Mouse (Mus musculus): ENCODE measurements around the gene Adamtsl2. TPM values are rescaled to one million over a fixed set of nuclear protein-coding genes. Genes with fewer than 3 reads are reported as not detected.

The Adamtsl2 gene
- polyA plus RNA-seq, 1 experiment = 1.9 TPM

DNA sequence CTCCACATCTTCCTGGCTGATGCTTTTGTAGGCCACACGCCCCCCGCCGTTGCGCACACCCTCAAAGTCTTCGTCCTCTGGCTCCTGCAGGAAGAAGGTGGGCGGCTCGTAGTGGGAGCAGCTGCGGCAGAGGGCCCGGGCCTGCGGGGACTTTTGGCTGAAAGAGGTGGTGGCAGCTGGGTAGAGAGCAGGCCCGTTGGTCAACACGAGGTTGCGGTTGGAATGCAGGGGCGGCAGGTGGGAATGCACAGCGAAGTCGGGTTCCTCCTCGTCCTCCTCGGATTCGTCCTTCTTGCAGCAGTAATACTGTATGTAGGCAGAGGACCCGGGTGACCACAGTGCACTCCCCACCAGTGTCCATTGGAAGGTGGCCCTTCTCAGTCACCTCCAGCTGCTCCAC, 33.4 kb downstream of the Adamtsl2 start:
- WGBS = 73% methylated on average over 20 of the region's 20 CpGs

GRCm38 (mm10) chr2:27114169-27114568, 35.0 kb downstream of the Adamtsl2 start:
- Histone ChIP-seq H3K27me3 (ENCODE audit: control insufficient read depth, insufficient read depth, low read length) (no peaks in the 10 kb centered on the region), H3K4me3 (ENCODE audit: low read depth, low read length) (no peak overlapping the region), H3K4me1 (ENCODE audit: control insufficient read depth, insufficient read depth, insufficient read length, low read length) (no peaks in the 10 kb centered on the region), H3K36me3 (ENCODE audit: control insufficient read depth, insufficient read depth, low read length) (no peaks in the 10 kb centered on the region), H3K27ac (ENCODE audit: insufficient read depth, low read depth, low read length) (no peak overlapping the region)
- 83% methylated on average over 10 of the region's 10 CpGs for WGBS
- TF ChIP-seq CTCF (IDR thresholded peaks at IDR 0.05; ENCODE audit: extremely low read depth, insufficient read length, insufficient replicate concordance, low read depth, low read length) (no peak), POLR2A (IDR thresholded peaks at IDR 0.05; ENCODE audit: low read depth, low read length) (no peak)

More for the DNA sequence above, 33.4 kb downstream of the Adamtsl2 start:
- H3K27me3 ChIP-seq (ENCODE audit: control insufficient read depth, insufficient read depth, low read length) = no peaks in the 10 kb centered on the region
- no peak overlapping the region for H3K27ac ChIP-seq (ENCODE audit: insufficient read depth, low read depth, low read length)
- TF ChIP-seq CTCF (IDR thresholded peaks at IDR 0.05; ENCODE audit: extremely low read depth, insufficient read length, insufficient replicate concordance, low read depth, low read length) (no peak), POLR2A (IDR thresholded peaks at IDR 0.05; ENCODE audit: low read depth, low read length) (no peak)
- no peaks in the 10 kb centered on the region for H3K4me1 ChIP-seq (ENCODE audit: control insufficient read depth, insufficient read depth, insufficient read length, low read length)
- H3K36me3 ChIP-seq (ENCODE audit: control insufficient read depth, insufficient read depth, low read length) = no peaks in the 10 kb centered on the region
- H3K4me3 ChIP-seq (ENCODE audit: low read depth, low read length) = no peak overlapping the region

DNA sequence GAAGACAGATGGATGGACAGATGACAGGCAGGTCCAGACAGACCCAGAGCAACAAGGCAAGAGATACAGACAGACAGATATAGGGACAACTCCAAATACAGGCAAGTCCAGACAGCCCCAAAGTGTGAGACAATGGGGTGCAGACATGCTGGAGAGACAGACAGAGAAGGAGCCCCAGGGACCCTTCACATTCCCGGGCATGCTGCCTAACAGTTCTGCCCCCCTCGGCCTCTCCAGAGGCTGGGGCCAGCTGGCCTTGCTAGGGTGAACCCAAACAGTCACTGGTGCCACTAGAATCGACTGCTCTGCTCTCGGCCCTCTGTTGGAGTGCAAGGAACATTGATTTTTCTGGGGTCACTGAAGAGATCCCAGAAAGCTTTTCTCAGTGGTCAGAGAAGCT, 39.3 kb downstream of the Adamtsl2 start:
- H3K4me1 ChIP-seq (ENCODE audit: control insufficient read depth, insufficient read depth, insufficient read length, low read length) = no peaks in the 10 kb centered on the region
- 38% methylated on average over 4 of the region's 4 CpGs for WGBS
- no peaks in the 10 kb centered on the region for H3K27me3 ChIP-seq (ENCODE audit: control insufficient read depth, insufficient read depth, low read length)
- TF ChIP-seq CTCF (IDR thresholded peaks at IDR 0.05; ENCODE audit: extremely low read depth, insufficient read length, insufficient replicate concordance, low read depth, low read length) (no peak), POLR2A (IDR thresholded peaks at IDR 0.05; ENCODE audit: low read depth, low read length) (no peak)
- H3K27ac ChIP-seq (ENCODE audit: insufficient read depth, low read depth, low read length) = no peak overlapping the region
- H3K36me3 ChIP-seq (ENCODE audit: control insufficient read depth, insufficient read depth, low read length) = no peaks in the 10 kb centered on the region
- no peak overlapping the region for H3K4me3 ChIP-seq (ENCODE audit: low read depth, low read length)

DNA sequence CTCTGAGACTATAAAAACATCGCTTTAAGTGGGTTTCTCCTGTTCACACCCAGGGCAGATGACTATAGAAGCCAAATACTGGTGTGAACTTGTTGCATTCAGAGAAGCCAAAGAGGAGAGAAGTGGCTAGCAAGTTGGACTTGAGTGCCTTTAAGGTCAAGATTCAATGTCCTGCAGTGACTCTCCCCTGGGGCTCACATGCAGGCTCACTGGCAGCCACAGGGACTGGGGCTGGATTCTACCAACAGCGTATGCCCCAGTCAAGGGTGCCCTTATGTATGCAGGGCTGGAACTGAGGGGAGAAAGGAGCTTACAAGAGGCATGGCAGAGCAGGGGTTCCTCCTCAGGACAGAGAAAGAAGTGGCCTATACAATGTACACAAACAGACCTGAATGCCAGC, 40.6 kb downstream of the Adamtsl2 start:
- Histone ChIP-seq H3K4me1 (ENCODE audit: control insufficient read depth, insufficient read depth, insufficient read length, low read length) (no peaks in the 10 kb centered on the region), H3K36me3 (ENCODE audit: control insufficient read depth, insufficient read depth, low read length) (no peaks in the 10 kb centered on the region), H3K4me3 (ENCODE audit: low read depth, low read length) (no peak overlapping the region), H3K27me3 (ENCODE audit: control insufficient read depth, insufficient read depth, low read length) (no peaks in the 10 kb centered on the region), H3K27ac (ENCODE audit: insufficient read depth, low read depth, low read length) (no peak overlapping the region)
- no peak for TF ChIP-seq CTCF (IDR thresholded peaks at IDR 0.05; ENCODE audit: extremely low read depth, insufficient read length, insufficient replicate concordance, low read depth, low read length)
- no peak for TF ChIP-seq POLR2A (IDR thresholded peaks at IDR 0.05; ENCODE audit: low read depth, low read length)
- WGBS = 87% methylated on average over 2 of the region's 2 CpGs

DNA sequence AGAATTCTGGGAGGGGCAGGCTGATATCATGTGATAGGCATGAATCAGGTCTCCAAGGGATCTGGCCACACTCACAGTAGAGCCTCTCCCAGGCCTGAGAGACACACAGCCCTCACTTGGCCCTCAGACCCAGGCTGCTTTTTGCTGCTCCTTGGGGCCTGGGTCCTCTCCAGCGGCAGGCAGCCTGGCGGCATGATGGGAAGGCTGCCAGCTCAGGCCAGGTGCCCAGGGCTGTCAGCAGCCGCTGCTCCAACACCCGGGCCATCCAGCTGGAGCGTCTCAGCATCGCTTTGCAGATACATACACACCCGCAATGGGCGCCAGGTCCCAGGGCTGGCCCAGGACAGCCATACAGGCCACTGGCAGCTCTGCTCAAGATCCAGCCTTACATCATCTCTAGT, 41.1 kb downstream of the Adamtsl2 start:
- TF ChIP-seq POLR2A (IDR thresholded peaks at IDR 0.05; ENCODE audit: low read depth, low read length) = no peak
- no peak for TF ChIP-seq CTCF (IDR thresholded peaks at IDR 0.05; ENCODE audit: extremely low read depth, insufficient read length, insufficient replicate concordance, low read depth, low read length)
- no peak overlapping the region for H3K27ac ChIP-seq (ENCODE audit: insufficient read depth, low read depth, low read length)
- no peaks in the 10 kb centered on the region for H3K36me3 ChIP-seq (ENCODE audit: control insufficient read depth, insufficient read depth, low read length)
- 29% methylated on average over 8 of the region's 8 CpGs for WGBS
- no peak overlapping the region for H3K4me3 ChIP-seq (ENCODE audit: low read depth, low read length)
- no peaks in the 10 kb centered on the region for H3K4me1 ChIP-seq (ENCODE audit: control insufficient read depth, insufficient read depth, insufficient read length, low read length)
- no peaks in the 10 kb centered on the region for H3K27me3 ChIP-seq (ENCODE audit: control insufficient read depth, insufficient read depth, low read length)

DNA sequence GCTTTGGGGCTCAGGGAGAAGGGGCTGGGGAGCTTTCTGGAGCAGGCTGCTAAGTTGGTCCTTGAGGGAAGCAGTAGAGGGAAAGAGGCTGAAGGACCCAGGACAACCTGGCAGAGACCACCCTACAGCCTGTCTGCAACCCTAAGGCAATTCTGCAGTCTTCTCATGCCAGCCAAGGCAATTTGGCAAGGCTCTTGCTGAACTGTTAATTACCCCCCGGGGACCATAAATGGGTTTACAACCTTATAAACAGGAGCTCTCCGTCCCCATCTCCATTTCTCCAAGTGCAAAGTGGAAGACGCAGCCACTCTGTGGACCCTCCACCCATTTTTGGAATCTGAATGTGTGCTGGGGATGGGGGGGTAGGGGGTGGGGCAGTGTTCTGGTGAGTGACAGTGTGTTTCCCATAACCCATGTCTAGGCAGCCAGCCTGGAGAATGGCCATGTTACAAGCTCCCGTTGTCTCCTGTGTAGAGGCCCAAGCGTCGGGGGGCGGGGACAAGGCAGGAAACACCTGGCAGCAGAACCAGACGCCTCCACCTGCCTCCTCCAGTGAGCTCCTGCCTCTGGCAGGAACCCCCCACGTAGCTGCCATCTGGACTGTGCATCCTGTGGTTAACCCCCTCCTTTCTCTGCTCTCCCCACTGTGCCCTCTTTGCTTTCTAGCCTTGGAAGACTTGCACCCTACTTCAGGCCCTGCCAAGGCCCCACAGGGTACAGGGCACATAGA, 42.6 kb downstream of the Adamtsl2 start:
- no peaks in the 10 kb centered on the region for H3K36me3 ChIP-seq (ENCODE audit: control insufficient read depth, insufficient read depth, low read length)
- H3K27me3 ChIP-seq (ENCODE audit: control insufficient read depth, insufficient read depth, low read length) = no peaks in the 10 kb centered on the region
- H3K27ac ChIP-seq (ENCODE audit: insufficient read depth, low read depth, low read length) = no peak overlapping the region
- TF ChIP-seq POLR2A (IDR thresholded peaks at IDR 0.05; ENCODE audit: low read depth, low read length) (no peak), CTCF (IDR thresholded peaks at IDR 0.05; ENCODE audit: extremely low read depth, insufficient read length, insufficient replicate concordance, low read depth, low read length) (no peak)
- no peak overlapping the region for H3K4me3 ChIP-seq (ENCODE audit: low read depth, low read length)
- WGBS = 14% methylated on average over 9 of the region's 9 CpGs
- no peaks in the 10 kb centered on the region for H3K4me1 ChIP-seq (ENCODE audit: control insufficient read depth, insufficient read depth, insufficient read length, low read length)

GRCm38 (mm10) chr2:27122578-27122977, 43.4 kb downstream of the Adamtsl2 start:
- Histone ChIP-seq H3K36me3 (ENCODE audit: control insufficient read depth, insufficient read depth, low read length) (no peaks in the 10 kb centered on the region), H3K4me3 (ENCODE audit: low read depth, low read length) (no peak overlapping the region), H3K4me1 (ENCODE audit: control insufficient read depth, insufficient read depth, insufficient read length, low read length) (no peaks in the 10 kb centered on the region), H3K27me3 (ENCODE audit: control insufficient read depth, insufficient read depth, low read length) (no peaks in the 10 kb centered on the region), H3K27ac (ENCODE audit: insufficient read depth, low read depth, low read length) (no peak overlapping the region)
- WGBS = 79% methylated on average over 9 of the region's 9 CpGs
- TF ChIP-seq POLR2A (IDR thresholded peaks at IDR 0.05; ENCODE audit: low read depth, low read length) (no peak), CTCF (IDR thresholded peaks at IDR 0.05; ENCODE audit: extremely low read depth, insufficient read length, insufficient replicate concordance, low read depth, low read length) (no peak)

All from small intestine, adult 2 months (tissue).